Mouse (Mus musculus) limb, embryonic 13.5 days (tissue): ENCODE measurements around the gene Olfr1371. TPM values are rescaled to one million over a fixed set of nuclear protein-coding genes. Genes with fewer than 3 reads are reported as not detected.

Experiments
- ATAC-seq: fragments of 200-750 bp; cut with Nextera tagmentation; 2 replicates; pipeline ENCODE4 v1.8.0; 2017; ENCODE audit warnings: low read depth, moderate number of reproducible peaks, moderate TSS enrichment; ENCODE audit not compliant: low FRiP score
- H3K27ac ChIP-seq: fragments of 300-500 bp; sonication (generic); 2 replicates; pipeline ENCODE4 v1.5.1; 2015; ENCODE audit warnings: inconsistent platforms, mild to moderate bottlenecking, moderate library complexity
- H3K27me3 ChIP-seq: fragments of 300-500 bp; sonication (generic); 2 replicates; pipeline ENCODE4 v1.6.1; 2015; ENCODE audit warnings: mild to moderate bottlenecking, inconsistent platforms
- H3K36me3 ChIP-seq: fragments of 300-500 bp; sonication (generic); 2 replicates; pipeline ENCODE4 v1.6.1; 2015; ENCODE audit warnings: inconsistent platforms, mild to moderate bottlenecking, moderate library complexity
- H3K4me1 ChIP-seq: fragments of 300-500 bp; sonication (generic); 2 replicates; pipeline ENCODE4 v1.6.1; 2015; ENCODE audit warnings: inconsistent platforms
- H3K4me2 ChIP-seq: fragments of 300-500 bp; sonication (generic); replicated peaks from 2 replicates; pipeline ENCODE4 v1.6.1; 2015; ENCODE audit warnings: inconsistent platforms, mild to moderate bottlenecking, moderate library complexity
- H3K4me3 ChIP-seq: fragments of 300-500 bp; sonication (generic); 2 replicates; pipeline ENCODE4 v1.5.1; 2015; ENCODE audit warnings: moderate library complexity, mild to moderate bottlenecking, inconsistent platforms
- H3K9ac ChIP-seq: fragments of 300-500 bp; sonication (generic); 2 replicates; pipeline ENCODE4 v1.6.1; 2015; ENCODE audit warnings: mild to moderate bottlenecking, inconsistent platforms
- H3K9me3 ChIP-seq: fragments of 300-500 bp; sonication (generic); 2 replicates; pipeline ENCODE4 v1.6.1; 2016; ENCODE audit warnings: inconsistent platforms
- WGBS: fragments of 180-500 bp; shearing (Covaris S2); methylation state at CpG from one replicate; pipeline ENCODE4 v1.1.7; 2015; 5-methylcytosine and 5-hydroxymethylcytosine counted together
- polyA plus RNA-seq: library from polyadenylated mRNA; unstranded; fragments of >200 nt; fragmentation: Nextera tagmentation; extraction: Ambion mirVana; gene quantifications from 2 replicates; pipeline ENCODE4 v1.2.1, GENCODE M21; 2015

The Olfr1371 gene
- not detected in 2 replicates for polyA plus RNA-seq

- H3K9me3 ChIP-seq: no peaks in the 10 kb centered on the region
- no peak within 1 kb of the TSS for H3K4me3 ChIP-seq
- H3K4me1 ChIP-seq: no peaks in the 10 kb centered on the region
- no peak within 1 kb of the TSS for H3K27ac ChIP-seq
- no peaks in the 10 kb centered on the region for H3K27me3 ChIP-seq
- no peak within 1 kb of the TSS for H3K9ac ChIP-seq
- no peak for ATAC-seq
- no peak within 1 kb of the TSS for H3K4me2 ChIP-seq
- H3K36me3 ChIP-seq: no peaks in the 10 kb centered on the region
Measured at GRCm38 (mm10) chr11:52213887-52214286, at the start of gene Olfr1371. TSS of gene Olfr1371 (minus strand) at chr11:52213987.

DNA sequence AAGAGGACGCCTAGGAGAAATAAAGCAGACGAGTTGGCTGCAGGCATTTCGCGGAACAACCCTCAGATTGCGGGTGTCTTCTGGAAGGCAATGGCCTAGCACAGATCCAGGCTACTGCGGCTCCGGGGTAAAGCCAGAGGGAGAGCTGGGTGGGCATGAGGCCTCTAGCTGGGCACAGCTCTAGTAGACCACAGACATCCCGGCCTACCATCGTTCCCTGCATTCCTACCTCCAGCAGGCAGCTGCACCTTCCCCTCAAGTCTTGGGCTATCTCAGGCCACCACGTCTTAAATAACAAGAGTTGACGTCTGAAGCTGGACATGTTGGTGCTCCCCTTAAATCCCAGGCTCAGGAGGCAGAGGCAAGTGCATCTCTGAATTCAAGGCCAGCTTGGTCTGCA lies 48.6 kb upstream of the Olfr1371 start:
- no peak for ATAC-seq
- peaks cover 17% of the 10 kb centered on the region; the same call in 1 of the 2 replicates for H3K36me3 ChIP-seq
- H3K4me2 ChIP-seq: no peak overlapping the region
- H3K27me3 ChIP-seq: no peaks in the 10 kb centered on the region
- peaks cover 23% of the 10 kb centered on the region for H3K4me1 ChIP-seq
- 90% methylated on average over 11 of the region's 11 CpGs for WGBS
- no peak overlapping the region for H3K27ac ChIP-seq
- H3K9me3 ChIP-seq: no peaks in the 10 kb centered on the region
- no peak overlapping the region for H3K4me3 ChIP-seq
- no peak overlapping the region for H3K9ac ChIP-seq

DNA sequence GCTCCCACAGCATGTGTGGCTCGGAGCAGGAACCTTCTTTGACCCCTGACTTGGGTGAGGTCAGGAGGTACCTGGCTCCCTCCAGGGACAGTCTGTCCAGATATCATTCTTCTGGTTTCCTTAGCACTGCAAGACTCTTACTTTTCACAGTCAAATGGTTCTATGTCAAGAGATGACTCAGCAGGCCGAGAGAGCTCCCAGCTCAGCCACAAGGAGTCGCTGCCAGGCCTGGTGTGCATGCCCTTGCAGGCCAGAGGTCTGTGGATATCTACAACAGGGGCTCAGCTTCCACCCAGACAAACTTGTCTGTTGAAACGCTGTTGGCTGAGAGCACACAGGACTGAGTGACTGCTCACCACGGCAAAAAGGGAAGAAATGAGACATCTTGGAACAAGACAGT lies 48.1 kb upstream of the Olfr1371 start:
- Histone ChIP-seq H3K9me3 (no peaks in the 10 kb centered on the region), H3K4me3 (no peak overlapping the region), H3K27ac (no peak overlapping the region), H3K4me2 (no peak overlapping the region), H3K4me1 (peaks cover 23% of the 10 kb centered on the region), H3K36me3 (peaks cover 20% of the 10 kb centered on the region; the same call in 1 of the 2 replicates), H3K9ac (no peak overlapping the region), H3K27me3 (no peaks in the 10 kb centered on the region)
- no peak for ATAC-seq
- 59% methylated on average over 5 of the region's 5 CpGs for WGBS

GRCm38 (mm10) chr11:52260878-52261277 lies 47.1 kb upstream of the Olfr1371 start:
- no peaks in the 10 kb centered on the region for H3K27me3 ChIP-seq
- H3K4me1 ChIP-seq: peaks cover 14% of the 10 kb centered on the region
- no peak overlapping the region for H3K4me2 ChIP-seq
- 73% methylated on average over 4 of the region's 4 CpGs for WGBS
- no peak overlapping the region for H3K4me3 ChIP-seq
- H3K9me3 ChIP-seq: no peaks in the 10 kb centered on the region
- no peak overlapping the region for H3K27ac ChIP-seq
- no peak for ATAC-seq
- peaks cover 20% of the 10 kb centered on the region; the same call in 1 of the 2 replicates for H3K36me3 ChIP-seq
- no peak overlapping the region for H3K9ac ChIP-seq

- Histone ChIP-seq H3K36me3 (peaks cover 20% of the 10 kb centered on the region; the same call in 1 of the 2 replicates), H3K27ac (no peak overlapping the region), H3K4me3 (no peak overlapping the region), H3K4me1 (0 out of 2 replicates have a peak, but pooled peaks cover 2% of the 10 kb centered on the region), H3K9ac (no peak overlapping the region), H3K9me3 (no peaks in the 10 kb centered on the region), H3K27me3 (no peaks in the 10 kb centered on the region), H3K4me2 (no peak overlapping the region)
- no peak for ATAC-seq
- WGBS: 59% methylated on average over 5 of the region's 5 CpGs
Measured at GRCm38 (mm10) chr11:52258711-52259110, 44.9 kb upstream of the Olfr1371 start.

- H3K27me3 ChIP-seq: no peaks in the 10 kb centered on the region
- no peak overlapping the region for H3K4me2 ChIP-seq
- H3K4me3 ChIP-seq: no peak overlapping the region
- H3K9ac ChIP-seq: no peak overlapping the region
- peaks cover 23% of the 10 kb centered on the region; the same call in 1 of the 2 replicates for H3K36me3 ChIP-seq
- ATAC-seq: no peak
- H3K9me3 ChIP-seq: no peaks in the 10 kb centered on the region
- H3K4me1 ChIP-seq: 0 out of 2 replicates have a peak, but pooled peaks cover 2% of the 10 kb centered on the region
- WGBS: 73% methylated on average over 3 of the region's 3 CpGs
- no peak overlapping the region for H3K27ac ChIP-seq
Measured at GRCm38 (mm10) chr11:52257376-52257775, 43.6 kb upstream of the Olfr1371 start.

- Histone ChIP-seq H3K27me3 (no peaks in the 10 kb centered on the region), H3K4me1 (no peaks in the 10 kb centered on the region), H3K4me3 (no peak overlapping the region), H3K9me3 (no peaks in the 10 kb centered on the region), H3K36me3 (peaks cover 25% of the 10 kb centered on the region), H3K27ac (no peak overlapping the region), H3K4me2 (no peak overlapping the region), H3K9ac (no peak overlapping the region)
- 86% methylated on average over 8 of the region's 8 CpGs for WGBS
- ATAC-seq: no peak
Measured at GRCm38 (mm10) chr11:52255077-52255476, 41.3 kb upstream of the Olfr1371 start.

GRCm38 (mm10) chr11:52253674-52254375 lies 40.0 kb upstream of the Olfr1371 start:
- Histone ChIP-seq H3K27ac (no peak overlapping the region), H3K4me2 (no peak overlapping the region), H3K27me3 (no peaks in the 10 kb centered on the region), H3K9me3 (no peaks in the 10 kb centered on the region), H3K4me1 (no peaks in the 10 kb centered on the region), H3K9ac (no peak overlapping the region), H3K4me3 (no peak overlapping the region), H3K36me3 (peaks cover 24% of the 10 kb centered on the region)
- 70% methylated on average over 11 of the region's 11 CpGs for WGBS
- ATAC-seq: peak; percentile 74

GRCm38 (mm10) chr11:52252692-52253091 lies 38.9 kb upstream of the Olfr1371 start:
- no peaks in the 10 kb centered on the region for H3K27me3 ChIP-seq
- no peak overlapping the region for H3K27ac ChIP-seq
- no peak overlapping the region for H3K4me3 ChIP-seq
- no peaks in the 10 kb centered on the region for H3K9me3 ChIP-seq
- ATAC-seq: no peak
- H3K4me2 ChIP-seq: no peak overlapping the region
- H3K36me3 ChIP-seq: peaks cover 30% of the 10 kb centered on the region
- WGBS: 74% methylated on average over 1 of the region's 1 CpGs
- no peak overlapping the region for H3K9ac ChIP-seq
- H3K4me1 ChIP-seq: no peaks in the 10 kb centered on the region

DNA sequence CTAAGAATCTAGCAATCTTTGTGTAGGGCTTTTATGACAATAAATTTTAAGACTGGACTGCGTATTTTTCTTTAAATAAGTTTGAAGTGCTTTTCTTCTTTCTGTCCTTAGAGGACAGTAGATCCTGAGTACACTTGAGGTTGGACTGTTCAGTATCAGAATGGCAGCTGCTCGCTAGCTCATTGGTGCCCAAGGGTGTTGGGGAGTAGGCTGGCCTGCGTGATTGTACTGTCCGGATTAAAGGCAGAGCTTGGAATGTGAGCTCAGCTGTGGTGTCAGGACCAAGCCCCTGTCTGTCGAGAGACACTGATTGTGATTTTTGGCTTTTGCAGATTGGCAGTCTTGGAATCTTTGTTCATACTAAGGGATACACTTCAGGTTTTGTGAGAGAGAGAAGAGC lies 38.0 kb upstream of the Olfr1371 start:
- Histone ChIP-seq H3K9ac (no peak overlapping the region), H3K4me1 (no peaks in the 10 kb centered on the region), H3K4me2 (no peak overlapping the region), H3K36me3 (peaks cover 30% of the 10 kb centered on the region), H3K27ac (no peak overlapping the region), H3K4me3 (no peak overlapping the region), H3K27me3 (no peaks in the 10 kb centered on the region), H3K9me3 (no peaks in the 10 kb centered on the region)
- ATAC-seq: no peak
- 71% methylated on average over 5 of the region's 5 CpGs for WGBS

DNA sequence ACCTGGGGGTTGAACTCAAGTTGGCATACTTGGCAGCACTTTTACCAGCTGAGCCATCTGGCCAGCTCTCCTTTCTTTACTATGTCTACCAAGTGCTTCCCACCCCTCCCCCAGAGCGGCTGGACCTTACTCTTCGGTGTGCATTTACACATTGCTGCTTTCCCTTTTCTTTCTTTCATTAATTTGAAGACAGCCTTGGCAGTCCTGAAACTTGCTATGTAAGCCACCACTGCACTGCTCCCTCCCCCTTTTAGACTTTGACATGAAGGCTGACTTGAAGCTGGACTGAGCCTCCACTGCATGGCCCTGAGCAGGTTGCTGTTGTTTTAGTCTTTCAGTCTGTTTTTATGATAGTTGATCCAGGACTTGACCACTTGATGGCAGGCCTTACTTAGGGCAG lies 35.7 kb upstream of the Olfr1371 start:
- ATAC-seq: no peak
- WGBS: 84% methylated on average over 2 of the region's 2 CpGs
- H3K4me1 ChIP-seq: no peaks in the 10 kb centered on the region
- no peak overlapping the region for H3K4me2 ChIP-seq
- H3K36me3 ChIP-seq: peaks cover 47% of the 10 kb centered on the region
- no peak overlapping the region for H3K27ac ChIP-seq
- no peaks in the 10 kb centered on the region for H3K27me3 ChIP-seq
- H3K9me3 ChIP-seq: no peaks in the 10 kb centered on the region
- no peak overlapping the region for H3K4me3 ChIP-seq
- H3K9ac ChIP-seq: no peak overlapping the region

- Histone ChIP-seq H3K4me3 (no peak overlapping the region), H3K9me3 (no peaks in the 10 kb centered on the region), H3K27ac (no peak overlapping the region), H3K4me1 (no peaks in the 10 kb centered on the region), H3K27me3 (no peaks in the 10 kb centered on the region), H3K9ac (no peak overlapping the region), H3K4me2 (no peak overlapping the region), H3K36me3 (peaks cover 75% of the 10 kb centered on the region)
- WGBS: 89% methylated on average over 4 of the region's 4 CpGs
- ATAC-seq: no peak
Measured at GRCm38 (mm10) chr11:52240898-52241542, 27.2 kb upstream of the Olfr1371 start.
